Mouse (Mus musculus): ENCODE data around the gene Pdzd4. TPM values are rescaled to one million over a fixed set of nuclear protein-coding genes. Genes with fewer than 3 reads are reported as not detected.

Pdzd4 gene
- polyA plus RNA-seq, 1 experiment from 2014 or later = 1.1 TPM

DNA sequence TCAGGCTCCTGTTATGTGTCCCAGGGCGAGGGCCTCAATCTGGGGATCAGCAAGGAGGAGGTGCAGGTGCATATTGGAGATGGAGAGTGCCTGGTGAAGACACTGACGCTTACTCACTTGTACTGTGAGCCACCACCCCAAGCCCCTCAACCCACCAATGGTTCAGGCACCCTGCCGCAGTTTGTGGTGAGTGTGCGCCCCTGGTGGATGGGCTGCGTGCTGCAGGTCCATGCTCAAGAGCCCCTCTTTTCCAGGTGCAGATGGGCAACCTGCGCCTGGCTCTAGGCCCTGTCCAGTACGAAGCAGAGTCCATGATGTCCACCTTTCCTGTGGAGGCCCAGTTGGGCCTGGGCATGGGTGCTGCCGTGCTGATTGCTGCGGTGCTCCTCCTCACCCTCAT, 57.5 kb downstream of the Pdzd4 start:
- Histone ChIP-seq H3K27ac (ENCODE audit: low read depth, low read length) (no peak overlapping the region), H3K4me3 (ENCODE audit: low read length) (no peak overlapping the region), H3K36me3 (ENCODE audit: control insufficient read depth, insufficient read depth, low read length) (no peaks in the 10 kb centered on the region), H3K27me3 (ENCODE audit: control insufficient read depth, insufficient read depth, low read length) (no peaks in the 10 kb centered on the region), H3K4me2 (replicated peaks; ENCODE audit: low read depth, low read length) (no peak overlapping the region), H3K9ac (ENCODE audit: low read depth, low read length) (no peak overlapping the region), H3K4me1 (ENCODE audit: control insufficient read depth, insufficient read depth, low read length) (no peaks in the 10 kb centered on the region), H3K9me3 (ENCODE audit: control insufficient read depth, low read length) (no peaks in the 10 kb centered on the region)
- WGBS = 71% methylated on average over 9 of the region's 9 CpGs
- ATAC-seq (ENCODE audit: low FRiP score, low TSS enrichment) = 0 out of 2 replicates have a peak, but pooled peaks have one; percentile 16

- H3K4me2 ChIP-seq (replicated peaks; ENCODE audit: low read depth, low read length) = no peak overlapping the region
- H3K27ac ChIP-seq (ENCODE audit: low read depth, low read length) = no peak overlapping the region
- ATAC-seq (ENCODE audit: low FRiP score, low TSS enrichment) = no peak
- H3K9ac ChIP-seq (ENCODE audit: low read depth, low read length) = no peak overlapping the region
- H3K4me3 ChIP-seq (ENCODE audit: low read length) = no peak overlapping the region
- no peaks in the 10 kb centered on the region for H3K9me3 ChIP-seq (ENCODE audit: control insufficient read depth, low read length)
- no peaks in the 10 kb centered on the region for H3K27me3 ChIP-seq (ENCODE audit: control insufficient read depth, insufficient read depth, low read length)
- H3K4me1 ChIP-seq (ENCODE audit: control insufficient read depth, insufficient read depth, low read length) = no peaks in the 10 kb centered on the region
- WGBS = 52% methylated on average over 1 of the region's 1 CpGs
- H3K36me3 ChIP-seq (ENCODE audit: control insufficient read depth, insufficient read depth, low read length) = no peaks in the 10 kb centered on the region
These were observed 59.5 kb downstream of the Pdzd4 start for GRCm38 (mm10) chrX:73765311-73765710.

GRCm38 (mm10) chrX:73758611-73759290, 66.0 kb downstream of the Pdzd4 start:
- 87% methylated on average over 13 of the region's 13 CpGs for WGBS

GRCm38 (mm10) chrX:73756334-73757140, 68.2 kb downstream of the Pdzd4 start, which contains the start of gene Plxnb3:
TSS of gene Plxnb3 (plus strand) at chrX:73757090.
- no peak for ATAC-seq (ENCODE audit: low FRiP score, low TSS enrichment)
- Histone ChIP-seq H3K9me3 (ENCODE audit: control insufficient read depth, low read length) (no peaks in the 10 kb centered on the region), H3K27ac (ENCODE audit: low read depth, low read length) (no peak within 1 kb of the TSS), H3K27me3 (ENCODE audit: control insufficient read depth, insufficient read depth, low read length) (no peaks in the 10 kb centered on the region; the same call in 1 of the 2 replicates), H3K4me1 (ENCODE audit: control insufficient read depth, insufficient read depth, low read length) (no peaks in the 10 kb centered on the region), H3K36me3 (ENCODE audit: control insufficient read depth, insufficient read depth, low read length) (no peaks in the 10 kb centered on the region), H3K4me3 (ENCODE audit: low read length) (no peak within 1 kb of the TSS), H3K9ac (ENCODE audit: low read depth, low read length) (no peak within 1 kb of the TSS), H3K4me2 (replicated peaks; ENCODE audit: low read depth, low read length) (no peak within 1 kb of the TSS)
- 72% methylated on average over 5 of the region's 5 CpGs for whole genome bisulfite sequencing

More at GRCm38 (mm10) chrX:73758611-73759290, 66.0 kb downstream of the Pdzd4 start:
- no peak for ATAC-seq (ENCODE audit: low FRiP score, low TSS enrichment)
- no peak overlapping the region for H3K4me2 ChIP-seq (replicated peaks; ENCODE audit: low read depth, low read length)
- no peaks in the 10 kb centered on the region for H3K9me3 ChIP-seq (ENCODE audit: control insufficient read depth, low read length)
- H3K9ac ChIP-seq (ENCODE audit: low read depth, low read length) = no peak overlapping the region
- H3K4me1 ChIP-seq (ENCODE audit: control insufficient read depth, insufficient read depth, low read length) = no peaks in the 10 kb centered on the region
- no peak overlapping the region for H3K27ac ChIP-seq (ENCODE audit: low read depth, low read length)
- H3K4me3 ChIP-seq (ENCODE audit: low read length) = no peak overlapping the region
- no peaks in the 10 kb centered on the region for H3K36me3 ChIP-seq (ENCODE audit: control insufficient read depth, insufficient read depth, low read length)
- no peaks in the 10 kb centered on the region; the same call in 1 of the 2 replicates for H3K27me3 ChIP-seq (ENCODE audit: control insufficient read depth, insufficient read depth, low read length)

GRCm38 (mm10) chrX:73748977-73749376, 75.8 kb downstream of the Pdzd4 start:
- no peak overlapping the region for H3K9ac ChIP-seq (ENCODE audit: low read depth, low read length)
- WGBS = 88% methylated on average over 1 of the region's 1 CpGs
- no peak for ATAC-seq (ENCODE audit: low FRiP score, low TSS enrichment)
- no peaks in the 10 kb centered on the region for H3K9me3 ChIP-seq (ENCODE audit: control insufficient read depth, low read length)
- H3K27ac ChIP-seq (ENCODE audit: low read depth, low read length) = no peak overlapping the region
- H3K4me1 ChIP-seq (ENCODE audit: control insufficient read depth, insufficient read depth, low read length) = no peaks in the 10 kb centered on the region
- H3K27me3 ChIP-seq (ENCODE audit: control insufficient read depth, insufficient read depth, low read length) = no peaks in the 10 kb centered on the region
- H3K4me3 ChIP-seq (ENCODE audit: low read length) = no peak overlapping the region
- no peak overlapping the region for H3K4me2 ChIP-seq (replicated peaks; ENCODE audit: low read depth, low read length)
- no peaks in the 10 kb centered on the region for H3K36me3 ChIP-seq (ENCODE audit: control insufficient read depth, insufficient read depth, low read length)

- H3K36me3 ChIP-seq (ENCODE audit: control insufficient read depth, insufficient read depth, low read length) = no peaks in the 10 kb centered on the region
- H3K9me3 ChIP-seq (ENCODE audit: control insufficient read depth, low read length) = no peaks in the 10 kb centered on the region
- no peaks in the 10 kb centered on the region for H3K27me3 ChIP-seq (ENCODE audit: control insufficient read depth, insufficient read depth, low read length)
- 90% methylated on average over 1 of the region's 1 CpGs for WGBS
- H3K4me3 ChIP-seq (ENCODE audit: low read length) = no peak overlapping the region
- ATAC-seq (ENCODE audit: low FRiP score, low TSS enrichment) = no peak
- H3K4me2 ChIP-seq (replicated peaks; ENCODE audit: low read depth, low read length) = no peak overlapping the region
- no peak overlapping the region for H3K27ac ChIP-seq (ENCODE audit: low read depth, low read length)
- H3K9ac ChIP-seq (ENCODE audit: low read depth, low read length) = no peak overlapping the region
- no peaks in the 10 kb centered on the region for H3K4me1 ChIP-seq (ENCODE audit: control insufficient read depth, insufficient read depth, low read length)
These were observed 79.8 kb downstream of the Pdzd4 start for GRCm38 (mm10) chrX:73744774-73745481.

Other genes with a start within 250 kb of the Pdzd4 start
- gene Dusp9, start 185.6 kb downstream of the Pdzd4 start, polyA plus RNA-seq (2014; fragmentation: Nextera tagmentation; extraction: Ambion mirVana) = 9.6 and 26.6 TPM in 2 replicates
- 14.1 and 16.3 TPM in 2 replicates for gene Pnck, start 164.9 kb downstream of the Pdzd4 start, polyA plus RNA-seq (2014; fragmentation: Nextera tagmentation; extraction: Ambion mirVana)
- gene Slc6a8, start 151.8 kb downstream of the Pdzd4 start, polyA plus RNA-seq (2014; fragmentation: Nextera tagmentation; extraction: Ambion mirVana) = 9.0 and 10.4 TPM in 2 replicates
- gene Bcap31, start 108.8 kb downstream of the Pdzd4 start, polyA plus RNA-seq (2014; fragmentation: Nextera tagmentation; extraction: Ambion mirVana) = 228 and 265 TPM in 2 replicates
- gene Abcd1, start 108.4 kb downstream of the Pdzd4 start, polyA plus RNA-seq (2014; fragmentation: Nextera tagmentation; extraction: Ambion mirVana) = 9.3 and 12.0 TPM in 2 replicates
- gene Plxnb3, start 67.9 kb downstream of the Pdzd4 start, polyA plus RNA-seq (2014; fragmentation: Nextera tagmentation; extraction: Ambion mirVana) = 0.14 and 0.27 TPM in 2 replicates
- gene Srpk3, start 50.6 kb downstream of the Pdzd4 start, polyA plus RNA-seq (2014; fragmentation: Nextera tagmentation; extraction: Ambion mirVana) = 2.9 and 4.7 TPM in 2 replicates
- gene Idh3g, start 38.1 kb downstream of the Pdzd4 start, polyA plus RNA-seq (2014; fragmentation: Nextera tagmentation; extraction: Ambion mirVana) = 221 and 247 TPM in 2 replicates
- 207 and 210 TPM in 2 replicates for gene Ssr4, start 37.9 kb downstream of the Pdzd4 start, polyA plus RNA-seq (2014; fragmentation: Nextera tagmentation; extraction: Ambion mirVana)
- 2.3 and 4.4 TPM in 2 replicates for gene Avpr2, start 67.1 kb upstream of the Pdzd4 start, polyA plus RNA-seq (2014; fragmentation: Nextera tagmentation; extraction: Ambion mirVana)
- 4.2 and 6.1 TPM in 2 replicates for gene L1cam, start 71.1 kb upstream of the Pdzd4 start, polyA plus RNA-seq (2014; fragmentation: Nextera tagmentation; extraction: Ambion mirVana)
- gene Arhgap4, start 96.9 kb upstream of the Pdzd4 start, polyA plus RNA-seq (2014; fragmentation: Nextera tagmentation; extraction: Ambion mirVana) = 1.7 and 4.2 TPM in 2 replicates
- 140 and 168 TPM in 2 replicates for gene Naa10, start 97.0 kb upstream of the Pdzd4 start, polyA plus RNA-seq (2014; fragmentation: Nextera tagmentation; extraction: Ambion mirVana)
- 36.9 and 38.8 TPM in 2 replicates for gene Renbp, start 105.9 kb upstream of the Pdzd4 start, polyA plus RNA-seq (2014; fragmentation: Nextera tagmentation; extraction: Ambion mirVana)
- 78.4 and 87.8 TPM in 2 replicates for gene Hcfc1, start 141.4 kb upstream of the Pdzd4 start, polyA plus RNA-seq (2014; fragmentation: Nextera tagmentation; extraction: Ambion mirVana)
- 56.6 and 64.8 TPM in 2 replicates for gene Irak1, start 198.9 kb upstream of the Pdzd4 start, polyA plus RNA-seq (2014; fragmentation: Nextera tagmentation; extraction: Ambion mirVana)